Mouse (Mus musculus): ENCODE results near the gene Arhgap35. TPM values are rescaled to one million over a fixed set of nuclear protein-coding genes. Genes with fewer than 3 reads are reported as not detected.

The Arhgap35 gene
- total and polyA plus RNA-seq, 2 experiments from 2014 or later = 9.7 to 57.5 TPM

DNA sequence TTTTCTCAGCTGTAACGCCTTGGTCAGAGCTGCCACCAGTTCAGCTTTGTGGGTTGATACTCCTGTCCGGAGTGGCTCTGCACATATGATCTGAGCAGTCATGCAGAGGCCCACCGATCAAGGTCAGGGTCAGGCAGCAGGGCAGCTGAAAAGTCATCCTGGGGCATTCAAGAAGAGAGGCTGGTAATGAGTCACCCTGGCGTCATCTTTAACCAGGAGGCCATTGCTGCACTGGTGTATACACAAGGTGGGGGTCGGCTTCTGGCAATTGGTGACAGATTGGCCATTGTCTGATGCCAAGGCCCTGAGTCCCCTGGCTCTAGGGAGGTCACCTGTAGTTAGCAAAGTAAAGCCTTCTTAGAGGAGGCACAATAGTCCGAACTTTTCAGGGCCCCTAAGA lies 163.1 kb downstream of the Arhgap35 start:
- peaks cover 7% of the 10 kb centered on the region; the same call in 1 of the 2 replicates for H3K4me1 ChIP-seq (ENCODE audit: control insufficient read depth, insufficient read depth)
- DNase-seq (ENCODE audit: low spot score) (no peak), ATAC-seq (ENCODE audit: insufficient read depth, low read depth) (no peak)
- H3K4me2 ChIP-seq (ENCODE audit: low read depth, low read length) = no peak overlapping the region
- 58% methylated on average over 6 of the region's 6 CpGs for WGBS
- no peak overlapping the region for H3K9ac ChIP-seq (replicated peaks; ENCODE audit: low read depth, low read length)
- TF ChIP-seq EP300 (IDR thresholded peaks at IDR 0.05; ENCODE audit: low read depth) (no peak), CTCF (IDR thresholded peaks at IDR 0.05; ENCODE audit: low read depth) (no peak)
- H3K27me3 ChIP-seq (ENCODE audit: control insufficient read depth, insufficient read depth, low read length) = no peaks in the 10 kb centered on the region
- H3K27ac ChIP-seq (ENCODE audit: low read depth) = peak overlapping the region; percentile 75
- 0 out of 2 replicates have a peak, but pooled peaks cover 10% of the 10 kb centered on the region for H3K36me3 ChIP-seq (replicated peaks; ENCODE audit: control insufficient read depth, insufficient read depth, low read length)
- H3K4me3 ChIP-seq (ENCODE audit: low read depth, low read length) = no peak overlapping the region
- H3K9me3 ChIP-seq (replicated peaks; ENCODE audit: control insufficient read depth, low read length) = no peaks in the 10 kb centered on the region

Other genes starting within 250 kb of the Arhgap35 start
- gene Sae1, start 227.2 kb downstream of the Arhgap35 start, total RNA-seq (2014; rRNA removed; ENCODE audit: low replicate concordance) = 41.7 and 61.2 TPM in 2 replicates
- gene Sae1, start 227.2 kb downstream of the Arhgap35 start, polyA plus RNA-seq (2015; fragmentation: Nextera tagmentation; extraction: Ambion mirVana) = 101 and 102 TPM in 2 replicates
- 16.5 and 16.9 TPM in 2 replicates for gene Zc3h4, start 214.1 kb downstream of the Arhgap35 start, total RNA-seq (2014; rRNA removed; ENCODE audit: low replicate concordance)
- gene Zc3h4, start 214.1 kb downstream of the Arhgap35 start, polyA plus RNA-seq (2015; fragmentation: Nextera tagmentation; extraction: Ambion mirVana) = 4.4 and 5.0 TPM in 2 replicates
- 94.2 and 123 TPM in 2 replicates for gene Tmem160, start 162.2 kb downstream of the Arhgap35 start, total RNA-seq (2014; rRNA removed; ENCODE audit: low replicate concordance)
- 153 and 154 TPM in 2 replicates for gene Tmem160, start 162.2 kb downstream of the Arhgap35 start, polyA plus RNA-seq (2015; fragmentation: Nextera tagmentation; extraction: Ambion mirVana)
- not detected in 2 replicates for gene Npas1, start 137.3 kb downstream of the Arhgap35 start, total RNA-seq (2014; rRNA removed; ENCODE audit: low replicate concordance)
- gene Npas1, start 137.3 kb downstream of the Arhgap35 start, polyA plus RNA-seq (2015; fragmentation: Nextera tagmentation; extraction: Ambion mirVana) = 0.18 and 0.29 TPM in 2 replicates
- 0.19 and 1.6 TPM in 2 replicates for gene Ceacam15, start 60.7 kb upstream of the Arhgap35 start, total RNA-seq (2014; rRNA removed; ENCODE audit: low replicate concordance)
- 1.5 and 2.5 TPM in 2 replicates for gene Ceacam15, start 60.7 kb upstream of the Arhgap35 start, polyA plus RNA-seq (2015; fragmentation: Nextera tagmentation; extraction: Ambion mirVana)
- not detected in 2 replicates for gene Ceacam9, start 106.9 kb upstream of the Arhgap35 start, total RNA-seq (2014; rRNA removed; ENCODE audit: low replicate concordance)
- not detected in 2 replicates for gene Ceacam9, start 106.9 kb upstream of the Arhgap35 start, polyA plus RNA-seq (2015; fragmentation: Nextera tagmentation; extraction: Ambion mirVana)
- gene Ap2s1, start 123.4 kb upstream of the Arhgap35 start, total RNA-seq (2014; rRNA removed; ENCODE audit: low replicate concordance) = 299 and 316 TPM in 2 replicates
- gene Ap2s1, start 123.4 kb upstream of the Arhgap35 start, polyA plus RNA-seq (2015; fragmentation: Nextera tagmentation; extraction: Ambion mirVana) = 215 and 216 TPM in 2 replicates
- gene Slc1a5, start 166.3 kb upstream of the Arhgap35 start, total RNA-seq (2014; rRNA removed; ENCODE audit: low replicate concordance) = 55.8 and 81.4 TPM in 2 replicates
- 27.1 and 28.1 TPM in 2 replicates for gene Slc1a5, start 166.3 kb upstream of the Arhgap35 start, polyA plus RNA-seq (2015; fragmentation: Nextera tagmentation; extraction: Ambion mirVana)
- 128 and 148 TPM in 2 replicates for gene Strn4, start 200.9 kb upstream of the Arhgap35 start, total RNA-seq (2014; rRNA removed; ENCODE audit: low replicate concordance)
- 55.5 and 61.1 TPM in 2 replicates for gene Strn4, start 200.9 kb upstream of the Arhgap35 start, polyA plus RNA-seq (2015; fragmentation: Nextera tagmentation; extraction: Ambion mirVana)
- gene Fkrp, start 201.7 kb upstream of the Arhgap35 start, total RNA-seq (2014; rRNA removed; ENCODE audit: low replicate concordance) = 40.4 and 54.2 TPM in 2 replicates
- 28.0 and 28.9 TPM in 2 replicates for gene Fkrp, start 201.7 kb upstream of the Arhgap35 start, polyA plus RNA-seq (2015; fragmentation: Nextera tagmentation; extraction: Ambion mirVana)
- gene Prkd2, start 227.9 kb upstream of the Arhgap35 start, total RNA-seq (2014; rRNA removed; ENCODE audit: low replicate concordance) = 10.6 and 13.4 TPM in 2 replicates
- gene Prkd2, start 227.9 kb upstream of the Arhgap35 start, polyA plus RNA-seq (2015; fragmentation: Nextera tagmentation; extraction: Ambion mirVana) = 8.3 and 8.8 TPM in 2 replicates

All from heart, postnatal 0 days (tissue).